ENCODE assay signal across 9 mouse cellular contexts in the genomic region with DNA sequence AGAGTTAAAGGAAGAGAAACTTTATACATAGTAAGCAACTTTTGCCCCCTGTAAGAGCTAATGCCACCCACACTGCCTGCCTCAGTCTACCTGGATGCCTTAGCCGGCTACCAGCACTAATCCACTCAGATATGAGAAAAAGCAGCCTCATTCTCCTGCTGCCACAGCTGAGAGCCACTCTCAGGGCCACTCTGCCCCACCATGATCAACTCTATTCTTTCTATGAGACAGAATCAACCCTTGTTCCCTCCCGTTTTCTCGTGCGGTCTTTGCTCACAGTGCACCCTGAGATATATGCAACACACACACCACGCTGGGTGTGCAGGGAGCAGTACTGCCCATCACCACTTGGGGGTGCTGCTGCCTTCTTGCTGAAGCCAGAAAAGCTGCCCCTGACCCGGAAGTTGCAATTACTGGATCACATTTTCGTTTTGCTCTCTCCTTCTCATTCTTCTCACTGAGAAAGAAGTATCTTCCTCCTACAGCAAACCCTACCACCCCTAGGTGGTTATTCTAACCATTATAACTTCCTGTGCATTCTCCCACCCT. TPM values are rescaled to one million over a fixed set of nuclear protein-coding genes. Genes with fewer than 3 reads are reported as not detected.
A peak's percentile ranks its signal among the peaks of the same experiment; 100 is the strongest.
DNase-seq lines count a peak whose midpoint lies in the region; ATAC-seq and TF ChIP-seq lines count a peak whose summit lies in the region.
"Had no signal": no experiment of that assay in that cellular context is flagged by ENCODE, and none has a peak within 500 bp of the region (broad histone marks: within the 10 kb centered on the region; RNA-seq: fewer than 3 reads in every experiment).

No protein-coding gene starts in this region.

- no peaks in the 10 kb centered on the region for H3K27me3 ChIP-seq in liver, postnatal 0 days (ENCODE audit: insufficient read depth, low read length)
- H3K27me3 ChIP-seq in forebrain, embryonic 12.5 days, result no peaks in the 10 kb centered on the region
- H3K27me3 ChIP-seq: neural tube, embryonic 13.5 days had no signal

- TF ChIP-seq EP300 in liver, postnatal 0 days (IDR thresholded peaks at IDR 0.05; ENCODE audit: low read depth), result no peak

- no peak overlapping the region for H3K9ac ChIP-seq in liver, postnatal 0 days (replicated peaks)
- H3K9ac ChIP-seq in forebrain, embryonic 12.5 days, result no peak overlapping the region
- H3K9ac ChIP-seq: neural tube, embryonic 13.5 days had no signal

- no peaks in the 10 kb centered on the region for H3K9me3 ChIP-seq in liver, postnatal 0 days (ENCODE audit: low read length)
- no peaks in the 10 kb centered on the region for H3K9me3 ChIP-seq in forebrain, embryonic 12.5 days
- H3K9me3 ChIP-seq: neural tube, embryonic 13.5 days had no signal

- peak; percentile 82; the same call in 1 of the 2 replicates for TF ChIP-seq CTCF in embryonic fibroblast, embryonic 13.5 days (IDR thresholded peaks at IDR 0.05; ENCODE audit: borderline replicate concordance, insufficient read depth, low read length)
- peak; percentile 98 for TF ChIP-seq CTCF in liver, postnatal 0 days (IDR thresholded peaks at IDR 0.05; ENCODE audit: low read depth)

- H3K27ac ChIP-seq in embryonic fibroblast, embryonic 13.5 days (ENCODE audit: insufficient read depth, low read length), result no peak overlapping the region
- no peak overlapping the region for H3K27ac ChIP-seq in liver, postnatal 0 days (ENCODE audit: low read depth)
- H3K27ac ChIP-seq in forebrain, embryonic 12.5 days, result no peak overlapping the region
- H3K27ac ChIP-seq: neural tube, embryonic 13.5 days had no signal

- TF ChIP-seq POLR2A in embryonic fibroblast, embryonic 13.5 days (IDR thresholded peaks at IDR 0.05; ENCODE audit: low read depth, low read length), result no peak

- peak overlapping the region; percentile 24; the same call in 1 of the 2 replicates for H3K4me2 ChIP-seq in liver, postnatal 0 days (ENCODE audit: low read depth, low read length)
- H3K4me2 ChIP-seq in forebrain, embryonic 12.5 days, result no peak overlapping the region
- H3K4me2 ChIP-seq: neural tube, embryonic 13.5 days had no signal

- H3K36me3 ChIP-seq in liver, postnatal 0 days (replicated peaks; ENCODE audit: insufficient read depth, low read length), result no peaks in the 10 kb centered on the region
- H3K36me3 ChIP-seq in forebrain, embryonic 12.5 days (replicated peaks), result no peaks in the 10 kb centered on the region
- H3K36me3 ChIP-seq: neural tube, embryonic 13.5 days had no signal

- DNase-seq in ovary, postnatal 14 days (ENCODE audit: low spot score), result peak; percentile 50
- DNase-seq in ovary, postnatal 10 days (ENCODE audit: low spot score), result no peak
- peak; percentile 89 for DNase-seq in adrenal gland, postnatal 14 days
- DNase-seq in kidney, adult 9 months, result peak; percentile 67
- DNase-seq in liver, postnatal 0 days, result peak; percentile 90
- DNase-seq in right cerebral cortex, postnatal 25 days, result peak; percentile 19

- H3K4me3 ChIP-seq in embryonic fibroblast, embryonic 13.5 days (ENCODE audit: insufficient read depth, low read length), result no peak overlapping the region
- no peak overlapping the region for H3K4me3 ChIP-seq in liver, postnatal 0 days (ENCODE audit: low read depth, low read length)
- H3K4me3 ChIP-seq in forebrain, embryonic 12.5 days (replicated peaks), result no peak overlapping the region
- H3K4me3 ChIP-seq: neural tube, embryonic 13.5 days had no signal

- WGBS in liver, postnatal 0 days (ENCODE audit: insufficient replicate concordance), result 34% methylated on average over 7 of the region's 7 CpGs
- WGBS in forebrain, embryonic 12.5 days, result 36% methylated on average over 7 of the region's 7 CpGs

- peak; percentile 75 for ATAC-seq in liver, postnatal 0 days
- no peak for ATAC-seq in forebrain, embryonic 12.5 days (ENCODE audit: low FRiP score)

- no peaks in the 10 kb centered on the region for H3K4me1 ChIP-seq in embryonic fibroblast, embryonic 13.5 days (ENCODE audit: control insufficient read depth, insufficient read depth, low read length)
- no peaks in the 10 kb centered on the region for H3K4me1 ChIP-seq in liver, postnatal 0 days (ENCODE audit: insufficient read depth)
- peaks cover 6% of the 10 kb centered on the region for H3K4me1 ChIP-seq in forebrain, embryonic 12.5 days

RNA-seq across cellular contexts. Expression of gene Rwdd3, which starts 8.2 kb away (rescaled TPM):
- total RNA-seq in adrenal gland, postnatal 14 days (2021), result 11.4 and 13.9 TPM in 2 replicates
- polyA plus RNA-seq in embryonic fibroblast, embryonic 13.5 days (2011; ENCODE audit: insufficient read length, low read depth, missing spikeins), result 3.6 and 5.9 TPM in 2 replicates
- 5.9 and 8.2 TPM in 2 replicates for polyA plus RNA-seq in liver, postnatal 0 days (2015; fragmentation: Nextera tagmentation; extraction: Ambion mirVana)
- polyA plus RNA-seq in forebrain, embryonic 12.5 days (2016; fragmentation: Nextera tagmentation; extraction: Ambion mirVana), result 14.2 and 17.5 TPM in 2 replicates
